16 mouse cellular contexts compared by ENCODE assay signal in the genomic region with DNA sequence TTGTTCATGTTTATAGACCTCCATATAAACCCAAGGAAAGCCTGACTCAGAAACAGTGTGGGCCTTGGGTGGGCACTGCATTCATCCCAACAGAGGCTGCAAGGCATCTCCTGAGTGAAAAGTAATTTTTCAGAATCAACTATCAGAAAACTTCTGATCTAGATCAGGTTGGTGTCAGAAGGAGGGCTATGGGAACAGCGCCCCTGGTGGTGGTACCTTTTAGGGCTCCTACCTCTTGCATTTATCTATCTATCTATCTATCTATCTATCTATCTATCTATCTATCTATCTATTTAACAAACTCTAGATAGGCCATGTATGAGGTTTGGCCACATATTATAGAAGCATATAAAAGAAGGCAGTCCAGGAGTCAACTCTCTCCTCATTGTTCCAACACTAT. TPM values are rescaled to one million over a fixed set of nuclear protein-coding genes. Genes with fewer than 3 reads are reported as not detected.
A peak's percentile ranks its signal among the peaks of the same experiment; 100 is the strongest.
DNase-seq lines count a peak whose midpoint lies in the region; ATAC-seq and TF ChIP-seq lines count a peak whose summit lies in the region.
"Had no signal": no experiment of that assay in that cellular context is flagged by ENCODE, and none has a peak within 500 bp of the region (broad histone marks: within the 10 kb centered on the region; RNA-seq: fewer than 3 reads in every experiment).

No protein-coding gene starts in this region.

- no peaks in the 10 kb centered on the region for H3K79me2 ChIP-seq in liver, adult 2 months (ENCODE audit: control insufficient read depth, insufficient read depth, low read length)
- no peaks in the 10 kb centered on the region for H3K79me2 ChIP-seq in CH12.LX (replicated peaks; ENCODE audit: control insufficient read depth, extremely low read depth, insufficient read depth, poor library complexity, severe bottlenecking)

- 20% methylated on average over 1 of the region's 1 CpGs for WGBS in liver, adult 2 months
- WGBS in liver, embryonic 12.5 days (ENCODE audit: insufficient replicate concordance): 19% methylated on average over 1 of the region's 1 CpGs
- 24% methylated on average over 1 of the region's 1 CpGs for WGBS in midbrain, embryonic 16.5 days

- H3K9ac ChIP-seq in liver, adult 2 months (ENCODE audit: low read depth, low read length): no peak overlapping the region
- no peak overlapping the region for H3K9ac ChIP-seq in liver, embryonic 12.5 days
- H3K9ac ChIP-seq in CH12.LX (ENCODE audit: insufficient read depth, low read depth): no peak overlapping the region
- no peak overlapping the region for H3K9ac ChIP-seq in midbrain, embryonic 16.5 days (ENCODE audit: low read depth, low read length)
- H3K9ac ChIP-seq: liver, embryonic 13.5 days had no signal

- in situ Hi-C loops in CH12.LX (cut with MboI; ENCODE audit: low pct_ligation_motif_present, low pct_unique_long_range_greater_than_20kb, low sequenced_read_pairs): no loop called here

- H3K27me3 ChIP-seq in liver, adult 2 months (ENCODE audit: control insufficient read depth, insufficient read depth, low read length): no peaks in the 10 kb centered on the region
- peaks cover 10% of the 10 kb centered on the region; the same call in 1 of the 2 replicates for H3K27me3 ChIP-seq in liver, embryonic 12.5 days (replicated peaks)
- H3K27me3 ChIP-seq in CH12.LX (replicated peaks): no peaks in the 10 kb centered on the region
- no peaks in the 10 kb centered on the region for H3K27me3 ChIP-seq in midbrain, embryonic 16.5 days (ENCODE audit: control insufficient read depth, insufficient read depth, low read depth, low read length)
- H3K27me3 ChIP-seq: liver, embryonic 13.5 days had no signal

- no peak for TF ChIP-seq POLR2A in liver, adult 2 months (IDR thresholded peaks at IDR 0.05; ENCODE audit: extremely low read depth, insufficient read depth, low read length)
- no peak for TF ChIP-seq POLR2A in CH12.LX (IDR thresholded peaks at IDR 0.05; ENCODE audit: low read depth, low read length)
- TF ChIP-seq POLR2A in cortical plate, adult 2 months (IDR thresholded peaks at IDR 0.05; ENCODE audit: extremely low read depth, insufficient read depth, low read length): no peak

- ATAC-seq in liver, embryonic 12.5 days: no peak
- no peak for ATAC-seq in midbrain, embryonic 16.5 days

- peak; percentile 21; the same call in 1 of the 2 replicates for TF ChIP-seq CTCF in liver, adult 2 months (IDR thresholded peaks at IDR 0.05; ENCODE audit: low read depth, low read length)
- TF ChIP-seq CTCF in CH12.LX (conservative IDR thresholded peaks at IDR 0.05 in 1 of 2, IDR thresholded peaks at IDR 0.05 in 1 of 2; ENCODE audit: low read depth in 2 of 2, low read length in 2 of 2): peak; percentile 54 to 63
- peak; percentile 13; the same call in 1 of the 2 replicates for TF ChIP-seq CTCF in cortical plate, adult 2 months (IDR thresholded peaks at IDR 0.05; ENCODE audit: extremely low read depth, insufficient read depth, low read length)

- H3K4me2 ChIP-seq in liver, embryonic 12.5 days: no peak overlapping the region
- H3K4me2 ChIP-seq in CH12.LX (ENCODE audit: insufficient read depth, low read depth, poor library complexity, severe bottlenecking): no peak overlapping the region
- no peak overlapping the region for H3K4me2 ChIP-seq in midbrain, embryonic 16.5 days (ENCODE audit: low read length)
- H3K4me2 ChIP-seq: liver, embryonic 13.5 days had no signal

- H3K36me3 ChIP-seq in liver, adult 2 months (ENCODE audit: control insufficient read depth, insufficient read depth, low read length): no peaks in the 10 kb centered on the region
- no peaks in the 10 kb centered on the region for H3K36me3 ChIP-seq in liver, embryonic 12.5 days
- no peaks in the 10 kb centered on the region for H3K36me3 ChIP-seq in CH12.LX (replicated peaks in 1 of 2; ENCODE audit: control insufficient read depth in 1 of 2, insufficient read depth in 1 of 2, low read length in 1 of 2)
- H3K36me3 ChIP-seq in midbrain, embryonic 16.5 days (ENCODE audit: control insufficient read depth, insufficient read depth, low read length): no peaks in the 10 kb centered on the region
- H3K36me3 ChIP-seq: liver, embryonic 13.5 days had no signal

- H3K4me1 ChIP-seq in liver, adult 2 months (ENCODE audit: control insufficient read depth, insufficient read depth, low read length): no peaks in the 10 kb centered on the region
- H3K4me1 ChIP-seq in liver, embryonic 12.5 days: no peaks in the 10 kb centered on the region
- H3K4me1 ChIP-seq in CH12.LX (ENCODE audit: control insufficient read depth in 1 of 2, insufficient read depth in 2 of 2): peaks cover 0 to 9% of the 10 kb centered on the region in 2 experiments; a peak in 2 of 4 replicates
- H3K4me1 ChIP-seq in cortical plate, adult 2 months (ENCODE audit: control insufficient read depth, insufficient read depth, low read length): no peaks in the 10 kb centered on the region
- no peaks in the 10 kb centered on the region for H3K4me1 ChIP-seq in midbrain, embryonic 16.5 days (ENCODE audit: control insufficient read depth, insufficient read depth, low read length)
- H3K4me1 ChIP-seq: liver, embryonic 13.5 days had no signal

- H3K27ac ChIP-seq in liver, adult 2 months (replicated peaks; ENCODE audit: insufficient read depth, low read depth, low read length): no peak overlapping the region
- H3K27ac ChIP-seq in liver, embryonic 12.5 days: no peak overlapping the region
- no peak overlapping the region for H3K27ac ChIP-seq in CH12.LX (ENCODE audit: insufficient read depth, low read depth)
- H3K27ac ChIP-seq in cortical plate, adult 2 months (ENCODE audit: insufficient read depth, low read length): no peak overlapping the region
- no peak overlapping the region for H3K27ac ChIP-seq in midbrain, embryonic 16.5 days (ENCODE audit: low read length)
- H3K27ac ChIP-seq: liver, embryonic 13.5 days had no signal

- DNase-seq in adrenal gland, postnatal 36 days: peak; percentile 14 to 23
- DNase-seq in adrenal gland, adult 2 months: no peak
- no peak for DNase-seq in liver, adult 2 months (ENCODE audit: extremely low read depth, low read depth, low spot score)
- DNase-seq in CH12.LX (ENCODE audit: extremely low read depth): no peak
- no peak for DNase-seq in gastrocnemius, postnatal 36 days
- DNase-seq: adrenal gland, postnatal 25 days; cerebellum, adult 11 months; heart, postnatal 36 days; kidney, adult 11 months; liver, embryonic 13.5 days had no signal

- dilution Hi-C loops in CH12.LX (cut with MboI; ENCODE audit: extremely low pct_ligation_motif_present, extremely low pct_unique_long_range_greater_than_20kb, low sequenced_read_pairs): no loop called here

- TF ChIP-seq RAD21 in CH12.LX (IDR thresholded peaks at IDR 0.05; ENCODE audit: low read depth, low read length): peak; percentile 45

- intact Hi-C loops in gastrocnemius, postnatal 36 days (cut with DNase I): no loop called here

- TF ChIP-seq EP300 in CH12.LX (IDR thresholded peaks at IDR 0.05; ENCODE audit: low read length): no peak

- no peaks in the 10 kb centered on the region for H3K9me3 ChIP-seq in liver, embryonic 12.5 days (replicated peaks)
- no peaks in the 10 kb centered on the region for H3K9me3 ChIP-seq in CH12.LX (replicated peaks; ENCODE audit: low read length)
- H3K9me3 ChIP-seq in midbrain, embryonic 16.5 days (replicated peaks; ENCODE audit: control insufficient read depth, low read length, poor library complexity, severe bottlenecking): no peaks in the 10 kb centered on the region
- H3K9me3 ChIP-seq: liver, embryonic 13.5 days had no signal

- no peak overlapping the region for H3K4me3 ChIP-seq in liver, adult 2 months (ENCODE audit: insufficient read depth, low read depth, low read length)
- H3K4me3 ChIP-seq in liver, embryonic 12.5 days: no peak overlapping the region
- no peak overlapping the region for H3K4me3 ChIP-seq in CH12.LX (replicated peaks in 1 of 3; ENCODE audit: low read depth in 2 of 3, low read length in 2 of 3, poor library complexity in 1 of 3)
- H3K4me3 ChIP-seq in cortical plate, adult 2 months (ENCODE audit: insufficient read depth, low read length): no peak overlapping the region
- no peak overlapping the region for H3K4me3 ChIP-seq in midbrain, embryonic 16.5 days (ENCODE audit: low read depth, low read length)
- H3K4me3 ChIP-seq: liver, embryonic 13.5 days; myocyte had no signal

TF ChIP-seq in CH12.LX, 34 proteins besides CTCF, POLR2A, EP300 and RAD21:
- TF ChIP-seq GABPA (IDR thresholded peaks at IDR 0.05; ENCODE audit: insufficient replicate concordance, low read depth, low read length) (no peak), MXI1 (IDR thresholded peaks at IDR 0.05; ENCODE audit: low read depth, low read length) (no peak), SMC3 (IDR thresholded peaks at IDR 0.05; ENCODE audit: low read depth, low read length) (peak; percentile 12; the same call in 1 of the 2 replicates), MAFK (IDR thresholded peaks at IDR 0.05; ENCODE audit: insufficient replicate concordance, low read length) (no peak), E2F4 (IDR thresholded peaks at IDR 0.05; ENCODE audit: insufficient replicate concordance, low read depth, low read length) (no peak), CHD1 (IDR thresholded peaks at IDR 0.05; ENCODE audit: low read depth, low read length) (no peak), ELF1 (IDR thresholded peaks at IDR 0.05; ENCODE audit: low read depth, low read length) (no peak), MYC (IDR thresholded peaks at IDR 0.05; ENCODE audit: low read depth, low read length) (no peak)

RNA-seq across cellular contexts. Expression of gene Il1r2, which starts 21.7 kb away (rescaled TPM):
- 1 to 10 TPM in 1 of 2 experiments, under 1 TPM in 1; 0.89 to 1.1 TPM for total RNA-seq in adrenal gland, postnatal 36 days (2021)
- 1 to 10 TPM in 1 of 2 experiments, not detected in 1; 1.3 TPM for total RNA-seq in adrenal gland, adult 2 months (2021)
- not detected in 2 replicates for polyA plus RNA-seq in adrenal gland, adult 2 months (2012; rRNA removed)
- not detected in 2 replicates for total RNA-seq in liver, adult 2 months (2014; rRNA removed)
- polyA plus RNA-seq in liver, adult 2 months (2012; rRNA removed): 0.11 and 0.12 TPM in 2 replicates
- 0.31 and 0.48 TPM in 2 replicates for polyA plus RNA-seq in liver, embryonic 12.5 days (2016; fragmentation: Nextera tagmentation; extraction: Ambion mirVana)
- 0.13 and 0.17 TPM in 2 replicates for total RNA-seq in CH12.LX (2012; rRNA removed)
- total RNA-seq in CH12.LX (2014; rRNA removed): 2.2 and 2.8 TPM in 2 replicates
- 1.0 and 1.1 TPM in 2 replicates for polyA plus RNA-seq in CH12.LX (2012; ENCODE audit: insufficient read length, low read depth)
- 0.26 and 0.38 TPM in 2 replicates for polyA plus RNA-seq in cortical plate, adult 2 months (2012; rRNA removed)
- 0.72 and 1.2 TPM in 2 replicates for polyA plus RNA-seq in midbrain, embryonic 16.5 days (2015; fragmentation: Nextera tagmentation; extraction: Ambion mirVana)
- under 1 TPM; 0.23 to 0.42 TPM for total RNA-seq in gastrocnemius, postnatal 36 days (2021)
- total RNA-seq: adrenal gland, postnatal 25 days; heart, adult 8-10 months; heart, postnatal 36 days had no signal
- polyA plus RNA-seq: testis, adult 2 months had no signal

Comparison
In these comparisons a context has a peak if more than half of its experiments do, and no peak if none do; other contexts are left out.
1. DNase-seq: peak in adrenal gland, postnatal 36 days (2 of 2); none in adrenal gland, adult 2 months (single experiment), liver, adult 2 months (single experiment), CH12.LX (single experiment) and gastrocnemius, postnatal 36 days (0 of 2).
2. Peak in every context shown above with its lines, with median percentiles within 50 percentile points of each other: CTCF ChIP-seq.